Mouse (Mus musculus) layer of hippocampus, adult 9-10 months (tissue): ENCODE results near the gene C330021F23Rik.

Experiments
- DNase-seq: peaks from one replicate; pipeline ENCODE4 v3.0.0; 2022; ENCODE audit warnings: low spot score

The C330021F23Rik gene

GRCm38 (mm10) chr8:3587391-3588257 is 19.8 kb downstream of the C330021F23Rik start:
- DNase-seq: no peak

- no peak for DNase-seq
These were observed 20.5 kb downstream of the C330021F23Rik start for GRCm38 (mm10) chr8:3588258-3588633.

GRCm38 (mm10) chr8:3593470-3593869 is 25.7 kb downstream of the C330021F23Rik start:
- no peak for DNase-seq

- no peak for DNase-seq
These were observed 26.7 kb downstream of the C330021F23Rik start for GRCm38 (mm10) chr8:3594466-3594865.

GRCm38 (mm10) chr8:3598054-3598453 is 30.3 kb downstream of the C330021F23Rik start:
- no peak for DNase-seq

GRCm38 (mm10) chr8:3599219-3599618 is 31.4 kb downstream of the C330021F23Rik start:
- DNase-seq: no peak

GRCm38 (mm10) chr8:3600401-3600800 is 32.6 kb downstream of the C330021F23Rik start:
- no peak for DNase-seq

GRCm38 (mm10) chr8:3603439-3603838 is 35.6 kb downstream of the C330021F23Rik start:
- no peak for DNase-seq

GRCm38 (mm10) chr8:3606593-3606992 is 38.8 kb downstream of the C330021F23Rik start:
- no peak for DNase-seq

- no peak for DNase-seq
These were observed 40.0 kb downstream of the C330021F23Rik start for GRCm38 (mm10) chr8:3607822-3608221.

- no peak for DNase-seq
These were observed 41.4 kb downstream of the C330021F23Rik start for GRCm38 (mm10) chr8:3609046-3609815.

GRCm38 (mm10) chr8:3609816-3610150 is 42.0 kb downstream of the C330021F23Rik start:
- no peak for DNase-seq

- peak; percentile 99 for DNase-seq
These were observed 53.6 kb downstream of the C330021F23Rik start, which contains the start of the genes Xab2 and Pet100 for GRCm38 (mm10) chr8:3621199-3621970. Gene Xab2 (minus strand): TSS chr8:3621316. Gene Pet100 (plus strand): TSS chr8:3621548.

GRCm38 (mm10) chr8:3622119-3622518 is 54.3 kb downstream of the C330021F23Rik start:
- no peak for DNase-seq

- no peak for DNase-seq
These were observed 57.7 kb downstream of the C330021F23Rik start, which contains the start of gene Pcp2 for GRCm38 (mm10) chr8:3625445-3625844. Gene Pcp2 (minus strand): TSS chr8:3625545.

- DNase-seq: no peak
These were observed 59.2 kb downstream of the C330021F23Rik start for GRCm38 (mm10) chr8:3626971-3627370.

GRCm38 (mm10) chr8:3628014-3628413 is 60.2 kb downstream of the C330021F23Rik start:
- no peak for DNase-seq

- no peak for DNase-seq
These were observed 63.1 kb downstream of the C330021F23Rik start, which contains the start of gene Stxbp2 for GRCm38 (mm10) chr8:3630647-3631477. Gene Stxbp2 (plus strand): TSS chr8:3630955.

GRCm38 (mm10) chr8:3631478-3631875 is 63.7 kb downstream of the C330021F23Rik start:
- no peak for DNase-seq
